Mouse (Mus musculus): ENCODE results near the gene Fam241a. TPM values are rescaled to one million over a fixed set of nuclear protein-coding genes. Genes with fewer than 3 reads are reported as not detected.

The Fam241a gene
- 61.8 and 62.3 TPM in 2 replicates for polyA plus RNA-seq (2016; fragmentation: Nextera tagmentation; extraction: Ambion mirVana)

GRCm38 (mm10) chr3:127895792-127896541, at the start of gene Fam241a:
TSS of gene Fam241a (minus strand) at chr3:127896324.
- Histone ChIP-seq H3K27me3 (replicated peaks) (no peaks in the 10 kb centered on the region), H3K9ac (peak within 1 kb of the TSS; percentile 93), H3K4me2 (peak within 1 kb of the TSS; percentile 71), H3K9me3 (replicated peaks) (no peaks in the 10 kb centered on the region), H3K36me3 (peaks cover 19% of the 10 kb centered on the region), H3K4me1 (peaks cover 43% of the 10 kb centered on the region), H3K4me3 (peak within 1 kb of the TSS; percentile 86), H3K27ac (peak within 1 kb of the TSS; percentile 99)
- ATAC-seq: peak; percentile 88
- under 1% methylated on average over 67 of the region's 94 CpGs for WGBS (ENCODE audit: insufficient replicate concordance)

DNA sequence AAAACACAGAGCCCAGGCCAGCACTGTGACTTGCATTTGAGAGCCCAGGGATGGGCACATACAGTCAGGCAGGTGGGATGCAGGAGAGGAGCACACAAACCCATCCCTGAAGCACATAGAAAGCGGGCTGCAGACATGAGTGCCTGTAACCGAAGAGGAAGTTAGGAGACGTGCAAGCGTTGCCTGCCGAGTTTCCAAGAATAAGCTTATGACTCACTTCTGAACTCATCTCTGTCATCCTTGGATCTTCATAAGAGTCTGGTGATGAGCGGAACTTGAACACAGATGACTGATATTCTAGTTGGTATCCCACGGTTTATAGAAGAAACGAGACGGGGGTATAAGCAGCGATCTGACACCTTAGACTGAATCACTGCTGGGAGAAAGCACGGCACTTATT, 36.3 kb upstream of the Fam241a start:
- Histone ChIP-seq H3K9me3 (replicated peaks) (peaks cover 12% of the 10 kb centered on the region), H3K27me3 (replicated peaks) (no peaks in the 10 kb centered on the region), H3K4me1 (peaks cover 65% of the 10 kb centered on the region), H3K36me3 (peaks cover 22% of the 10 kb centered on the region), H3K4me3 (peak overlapping the region; percentile 57), H3K4me2 (peak overlapping the region; percentile 75), H3K9ac (peak overlapping the region; percentile 74), H3K27ac (peak overlapping the region; percentile 99)
- 85% methylated on average over 11 of the region's 11 CpGs for WGBS (ENCODE audit: insufficient replicate concordance)
- no peak for ATAC-seq

DNA sequence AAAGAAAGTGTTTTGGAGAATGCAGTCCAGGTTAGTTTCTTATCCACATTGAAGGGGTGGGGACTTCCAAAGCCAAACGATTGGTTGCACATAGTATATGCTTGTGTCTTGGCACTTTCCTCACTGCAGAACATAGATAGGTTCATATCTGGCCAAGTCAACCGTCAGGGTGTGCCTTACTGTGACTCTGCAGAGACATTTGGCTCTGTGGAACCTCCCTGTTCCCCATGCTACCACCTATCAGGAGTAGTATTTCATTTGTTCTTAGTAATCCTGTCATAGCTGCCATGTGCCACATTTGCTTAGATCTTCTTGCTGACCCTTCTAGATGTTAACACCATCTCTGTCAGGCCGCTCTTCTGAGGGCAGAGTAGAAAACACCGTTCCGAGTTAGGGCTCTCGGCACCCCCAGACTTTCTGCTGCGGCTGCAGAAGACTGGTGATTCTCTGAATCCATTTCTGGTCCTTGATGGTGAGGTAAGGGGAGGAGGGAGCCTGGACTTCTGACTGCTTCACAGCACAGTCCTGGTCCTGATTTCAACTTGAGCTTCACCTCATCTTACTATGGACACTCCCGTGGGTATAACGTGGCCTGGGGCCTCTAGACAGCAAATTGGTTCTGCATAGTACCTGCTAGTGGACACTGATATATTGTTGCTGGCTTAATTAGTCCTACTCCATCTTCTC, 34.3 kb upstream of the Fam241a start:
- Histone ChIP-seq H3K9ac (peak overlapping the region; percentile 74), H3K4me3 (peak overlapping the region; percentile 57), H3K27ac (peak overlapping the region; percentile 99), H3K27me3 (replicated peaks) (no peaks in the 10 kb centered on the region), H3K36me3 (peaks cover 7% of the 10 kb centered on the region), H3K4me1 (peaks cover 75% of the 10 kb centered on the region), H3K9me3 (replicated peaks) (peaks cover 2% of the 10 kb centered on the region; the same call in 1 of the 2 replicates), H3K4me2 (peak overlapping the region; percentile 75)
- 34% methylated on average over 9 of the region's 9 CpGs for WGBS (ENCODE audit: insufficient replicate concordance)
- peak; percentile 100 for ATAC-seq

DNA sequence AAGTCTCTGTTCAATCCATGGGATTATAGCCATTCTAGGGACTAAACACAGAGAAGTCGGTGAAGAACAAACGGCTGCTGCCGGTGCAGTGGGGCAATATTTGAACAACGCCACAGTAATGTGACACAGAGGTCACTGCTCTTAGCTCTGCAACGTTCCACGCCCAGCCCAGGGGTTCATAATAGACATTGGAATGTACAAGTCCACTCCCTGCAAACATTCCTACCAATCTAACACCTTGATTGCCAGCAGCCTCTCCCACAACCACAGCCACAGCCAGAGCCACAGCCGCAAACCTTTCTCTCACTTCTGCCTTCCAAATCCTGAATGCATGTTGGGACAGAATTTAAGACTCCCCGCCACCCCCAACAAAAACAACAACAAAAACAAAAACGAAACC, 33.8 kb upstream of the Fam241a start:
- H3K36me3 ChIP-seq: peaks cover 4% of the 10 kb centered on the region
- H3K4me3 ChIP-seq: peak overlapping the region; percentile 57
- H3K4me2 ChIP-seq: peak overlapping the region; percentile 75
- peak overlapping the region; percentile 64 for H3K9ac ChIP-seq
- WGBS (ENCODE audit: insufficient replicate concordance): 49% methylated on average over 9 of the region's 9 CpGs
- no peaks in the 10 kb centered on the region for H3K27me3 ChIP-seq (replicated peaks)
- no peaks in the 10 kb centered on the region for H3K9me3 ChIP-seq (replicated peaks)
- peak; percentile 61 for ATAC-seq
- H3K27ac ChIP-seq: peak overlapping the region; percentile 99
- peaks cover 76% of the 10 kb centered on the region for H3K4me1 ChIP-seq

DNA sequence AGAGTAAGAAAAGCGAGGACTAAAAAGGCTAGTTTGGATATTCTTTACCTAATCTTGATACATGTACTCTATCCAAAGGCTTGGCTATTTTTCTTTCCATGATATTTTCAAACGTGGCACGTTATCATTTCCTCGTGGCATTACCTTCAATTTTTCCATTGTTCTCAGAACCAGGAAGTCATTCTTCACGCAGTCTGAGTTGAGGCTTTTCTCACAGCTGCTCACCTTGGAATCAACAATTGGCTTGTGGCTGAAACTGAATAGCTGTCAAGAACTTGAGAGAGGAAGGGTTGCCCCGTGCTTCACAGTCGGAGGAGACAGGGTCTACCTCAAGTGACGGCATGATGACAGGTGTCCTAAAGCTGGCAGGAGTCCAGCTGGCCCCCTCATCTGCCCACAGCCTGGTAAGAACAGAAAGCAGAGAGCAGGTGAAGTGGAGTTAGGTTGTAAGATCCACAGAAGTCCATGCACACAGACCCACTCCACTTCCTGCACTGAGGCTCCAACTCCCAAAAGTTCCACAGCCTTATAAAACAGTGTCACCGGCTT, 30.6 kb upstream of the Fam241a start:
- H3K36me3 ChIP-seq: no peaks in the 10 kb centered on the region
- H3K27ac ChIP-seq: peak overlapping the region; percentile 23; the same call in 1 of the 2 replicates
- 52% methylated on average over 9 of the region's 9 CpGs for WGBS (ENCODE audit: insufficient replicate concordance)
- no peaks in the 10 kb centered on the region for H3K9me3 ChIP-seq (replicated peaks)
- peaks cover 58% of the 10 kb centered on the region for H3K4me1 ChIP-seq
- no peak overlapping the region for H3K4me3 ChIP-seq
- no peak overlapping the region for H3K4me2 ChIP-seq
- H3K9ac ChIP-seq: no peak overlapping the region
- H3K27me3 ChIP-seq (replicated peaks): no peaks in the 10 kb centered on the region
- no peak for ATAC-seq

GRCm38 (mm10) chr3:127924464-127924863, 28.3 kb upstream of the Fam241a start:
- no peak for ATAC-seq
- peaks cover 5% of the 10 kb centered on the region; the same call in 1 of the 2 replicates for H3K27me3 ChIP-seq (replicated peaks)
- no peak overlapping the region for H3K27ac ChIP-seq
- 33% methylated on average over 2 of the region's 2 CpGs for WGBS (ENCODE audit: insufficient replicate concordance)
- no peak overlapping the region for H3K4me3 ChIP-seq
- H3K9me3 ChIP-seq (replicated peaks): no peaks in the 10 kb centered on the region
- H3K36me3 ChIP-seq: no peaks in the 10 kb centered on the region
- H3K4me2 ChIP-seq: no peak overlapping the region
- H3K9ac ChIP-seq: no peak overlapping the region
- peaks cover 39% of the 10 kb centered on the region for H3K4me1 ChIP-seq

DNA sequence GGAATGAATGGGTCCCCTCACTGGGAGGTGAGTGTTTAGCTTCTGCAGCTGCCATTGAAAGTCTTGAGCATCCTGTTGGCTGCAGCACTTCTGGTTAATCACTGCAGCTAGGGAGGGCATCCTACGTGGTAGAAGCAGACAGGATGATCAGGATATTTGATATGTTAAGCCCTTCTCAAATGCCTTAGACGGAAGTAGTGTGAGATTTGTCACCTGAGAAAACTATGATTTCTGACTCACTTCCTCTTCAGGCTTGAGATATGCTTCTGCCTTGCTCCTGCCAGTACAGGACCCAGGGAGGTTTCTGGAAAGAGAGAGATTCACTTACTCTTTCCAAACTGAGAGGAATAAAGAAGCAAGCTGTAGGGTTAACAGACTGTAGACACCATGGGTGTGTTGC, 27.1 kb upstream of the Fam241a start:
- Histone ChIP-seq H3K4me2 (no peak overlapping the region), H3K4me3 (no peak overlapping the region), H3K36me3 (no peaks in the 10 kb centered on the region), H3K9me3 (replicated peaks) (no peaks in the 10 kb centered on the region), H3K27me3 (replicated peaks) (peaks cover 5% of the 10 kb centered on the region; the same call in 1 of the 2 replicates), H3K4me1 (peaks cover 28% of the 10 kb centered on the region), H3K27ac (no peak overlapping the region), H3K9ac (no peak overlapping the region)
- 24% methylated on average over 2 of the region's 2 CpGs for WGBS (ENCODE audit: insufficient replicate concordance)
- ATAC-seq: no peak

DNA sequence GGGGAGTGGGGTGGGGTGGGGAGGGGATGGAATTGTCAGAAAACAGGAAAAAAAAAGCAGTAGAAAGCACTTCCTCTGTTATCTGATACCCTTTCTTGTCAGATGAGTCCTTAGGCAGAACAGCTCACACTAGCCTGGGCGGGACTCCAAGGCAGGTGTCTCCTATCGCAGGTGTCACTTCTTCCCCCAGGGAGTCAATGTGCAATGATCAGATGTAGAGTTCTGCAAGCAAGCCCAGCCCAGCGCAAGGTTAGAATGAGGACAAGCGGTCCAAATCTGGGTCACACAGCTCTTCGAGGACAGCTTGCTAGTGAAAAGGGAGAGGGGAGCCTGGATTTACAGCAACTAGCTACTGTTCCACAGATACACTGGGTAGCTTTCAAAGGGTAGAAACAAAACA, 26.0 kb upstream of the Fam241a start:
- no peak overlapping the region for H3K9ac ChIP-seq
- peaks cover 5% of the 10 kb centered on the region; the same call in 1 of the 2 replicates for H3K27me3 ChIP-seq (replicated peaks)
- H3K36me3 ChIP-seq: no peaks in the 10 kb centered on the region
- H3K4me3 ChIP-seq: no peak overlapping the region
- no peak overlapping the region for H3K4me2 ChIP-seq
- ATAC-seq: no peak
- H3K4me1 ChIP-seq: peaks cover 24% of the 10 kb centered on the region
- no peaks in the 10 kb centered on the region for H3K9me3 ChIP-seq (replicated peaks)
- 67% methylated on average over 5 of the region's 5 CpGs for WGBS (ENCODE audit: insufficient replicate concordance)
- no peak overlapping the region for H3K27ac ChIP-seq

GRCm38 (mm10) chr3:127917999-127918661, 22.0 kb upstream of the Fam241a start:
- Histone ChIP-seq H3K4me3 (0 out of 2 replicates have a peak overlapping the region, but pooled peaks have one; percentile 9), H3K9me3 (replicated peaks) (no peaks in the 10 kb centered on the region), H3K36me3 (no peaks in the 10 kb centered on the region), H3K4me1 (peaks cover 21% of the 10 kb centered on the region), H3K9ac (no peak overlapping the region), H3K27ac (no peak overlapping the region), H3K27me3 (replicated peaks) (peaks cover 14% of the 10 kb centered on the region; the same call in 1 of the 2 replicates), H3K4me2 (peak overlapping the region; percentile 32)
- 49% methylated on average over 9 of the region's 9 CpGs for WGBS (ENCODE audit: insufficient replicate concordance)
- ATAC-seq: no peak

DNA sequence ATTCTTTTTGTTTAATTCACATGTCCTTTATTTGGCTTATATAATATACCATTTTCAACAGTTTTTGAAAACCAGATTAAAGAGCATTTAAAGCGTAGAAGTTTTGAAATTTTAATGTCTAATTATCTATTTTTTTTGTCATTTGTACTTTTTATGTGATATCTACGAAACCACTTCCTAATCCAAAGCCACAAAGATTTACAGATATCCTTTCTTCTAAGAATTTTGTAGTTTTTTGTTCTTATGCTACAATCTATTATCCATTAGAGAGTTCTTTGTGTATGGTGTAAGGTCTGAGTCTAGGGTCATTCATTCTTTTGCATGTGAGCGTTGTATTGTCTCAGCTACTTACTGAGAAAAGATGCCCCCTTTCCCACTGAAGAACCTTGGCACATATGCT, 21.4 kb upstream of the Fam241a start:
- Histone ChIP-seq H3K4me3 (0 out of 2 replicates have a peak overlapping the region, but pooled peaks have one; percentile 9), H3K9ac (no peak overlapping the region), H3K4me2 (peak overlapping the region; percentile 32), H3K9me3 (replicated peaks) (no peaks in the 10 kb centered on the region), H3K27ac (no peak overlapping the region), H3K36me3 (no peaks in the 10 kb centered on the region), H3K4me1 (peaks cover 21% of the 10 kb centered on the region), H3K27me3 (replicated peaks) (peaks cover 20% of the 10 kb centered on the region; the same call in 1 of the 2 replicates)
- ATAC-seq: no peak
- 70% methylated on average over 3 of the region's 3 CpGs for WGBS (ENCODE audit: insufficient replicate concordance)

- Histone ChIP-seq H3K4me3 (peak overlapping the region; percentile 37), H3K27ac (no peak overlapping the region; the same call in 1 of the 2 replicates), H3K4me1 (peaks cover 18% of the 10 kb centered on the region), H3K4me2 (peak overlapping the region; percentile 30), H3K9ac (no peak overlapping the region), H3K36me3 (no peaks in the 10 kb centered on the region), H3K9me3 (replicated peaks) (no peaks in the 10 kb centered on the region), H3K27me3 (replicated peaks) (peaks cover 24% of the 10 kb centered on the region; the same call in 1 of the 2 replicates)
- WGBS (ENCODE audit: insufficient replicate concordance): 79% methylated on average over 3 of the region's 3 CpGs
- ATAC-seq: peak; percentile 78
These were observed 19.7 kb upstream of the Fam241a start for GRCm38 (mm10) chr3:127915656-127916334.

Data from liver, embryonic 12.5 days (tissue).